Mouse (Mus musculus): ENCODE data around the gene Olfr1446. TPM values are rescaled to one million over a fixed set of nuclear protein-coding genes. Genes with fewer than 3 reads are reported as not detected.

Olfr1446 gene
- not detected for total RNA-seq (2021)
- long read RNA-seq, experiment 1: 0 reads
- long read RNA-seq, experiment 2: 0 reads

DNA sequence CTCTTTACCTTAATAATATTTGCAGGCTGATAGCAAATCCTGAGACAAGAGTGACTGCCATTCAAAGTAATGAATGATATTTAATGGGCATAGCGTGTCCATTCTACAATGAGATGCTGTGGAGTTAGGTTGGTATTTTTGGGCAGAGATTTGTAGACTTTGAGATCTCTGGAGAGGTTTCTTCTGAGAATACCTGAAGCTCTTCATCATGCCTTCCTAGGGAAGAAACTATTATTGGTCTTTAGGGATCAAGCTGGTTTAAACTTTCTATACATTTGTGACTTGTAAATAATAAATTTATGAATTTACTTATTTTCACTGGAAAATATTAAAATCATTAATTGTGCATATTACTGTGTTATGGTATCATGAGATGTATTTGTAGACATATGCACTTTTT lies at the start of gene Olfr1446:
Gene Olfr1446, minus strand, starts transcription at position 101 of the 400 bp plus-strand sequence.
- Histone ChIP-seq H3K4me3 (no peak within 1 kb of the TSS), H3K27ac (no peak within 1 kb of the TSS)
- no peak for DNase-seq (ENCODE audit: low spot score in 2 of 2)
- TF ChIP-seq CTCF (conservative IDR thresholded peaks at IDR 0.05): no peak

GRCm38 (mm10) chr19:12930540-12930939 lies 37.2 kb upstream of the Olfr1446 start, which contains the start of gene Olfr1449:
Gene Olfr1449 (plus strand): TSS chr19:12930840.
- no peak for DNase-seq (ENCODE audit: low spot score in 2 of 2)
- no peak for TF ChIP-seq CTCF (conservative IDR thresholded peaks at IDR 0.05)
- no peak within 1 kb of the TSS for H3K4me3 ChIP-seq
- H3K27ac ChIP-seq: no peak within 1 kb of the TSS

DNA sequence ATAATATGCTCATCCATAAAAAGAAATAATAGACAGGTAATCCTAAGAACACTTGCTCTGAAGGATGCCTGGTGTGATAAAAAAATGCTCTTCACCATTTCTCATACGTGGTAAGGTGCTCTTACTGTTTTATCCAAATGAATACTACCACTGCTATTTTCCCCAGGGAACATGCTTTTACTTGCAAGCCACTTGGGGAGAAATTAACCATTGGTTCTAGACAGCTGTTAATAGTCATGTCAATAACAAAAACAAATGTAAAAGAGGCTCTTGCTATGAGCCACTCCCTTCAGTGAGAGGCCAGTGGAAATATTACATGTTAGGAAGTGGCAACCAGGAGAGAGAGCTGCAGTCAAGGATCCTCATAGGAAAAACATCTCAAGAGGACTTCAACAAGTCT lies 31.0 kb upstream of the Olfr1446 start, which contains the start of gene Olfr1448:
Gene Olfr1448, minus strand, starts transcription at position 101 of the 400 bp plus-strand sequence.
- H3K4me3 ChIP-seq: no peak within 1 kb of the TSS
- no peak for DNase-seq (ENCODE audit: low spot score in 2 of 2)
- no peak within 1 kb of the TSS for H3K27ac ChIP-seq
- TF ChIP-seq CTCF (conservative IDR thresholded peaks at IDR 0.05): no peak

DNA sequence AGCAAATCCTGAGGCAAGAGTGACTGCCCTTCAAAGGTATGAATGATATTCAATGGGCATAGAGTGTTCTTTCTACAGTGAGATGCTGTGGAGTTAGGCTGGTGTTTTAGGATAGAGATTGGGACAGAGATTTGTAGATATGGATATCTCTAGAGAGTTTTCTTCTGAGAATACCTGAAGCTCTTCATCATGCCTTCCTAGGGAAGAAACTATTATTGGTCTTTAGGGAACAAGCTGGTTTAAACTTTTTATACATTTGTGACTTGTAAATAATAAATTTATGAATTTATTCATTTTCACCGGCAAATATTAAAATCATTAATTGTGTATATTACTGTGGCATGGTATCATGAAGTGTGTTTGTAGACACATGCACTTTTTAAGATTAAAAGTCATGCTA lies 10.3 kb upstream of the Olfr1446 start, which contains the start of gene Olfr1447:
Gene Olfr1447, minus strand, starts transcription at position 101 of the 400 bp plus-strand sequence.
- H3K27ac ChIP-seq: no peak within 1 kb of the TSS
- H3K4me3 ChIP-seq: no peak within 1 kb of the TSS
- no peak for DNase-seq (ENCODE audit: low spot score in 2 of 2)
- TF ChIP-seq CTCF (conservative IDR thresholded peaks at IDR 0.05): no peak

DNA sequence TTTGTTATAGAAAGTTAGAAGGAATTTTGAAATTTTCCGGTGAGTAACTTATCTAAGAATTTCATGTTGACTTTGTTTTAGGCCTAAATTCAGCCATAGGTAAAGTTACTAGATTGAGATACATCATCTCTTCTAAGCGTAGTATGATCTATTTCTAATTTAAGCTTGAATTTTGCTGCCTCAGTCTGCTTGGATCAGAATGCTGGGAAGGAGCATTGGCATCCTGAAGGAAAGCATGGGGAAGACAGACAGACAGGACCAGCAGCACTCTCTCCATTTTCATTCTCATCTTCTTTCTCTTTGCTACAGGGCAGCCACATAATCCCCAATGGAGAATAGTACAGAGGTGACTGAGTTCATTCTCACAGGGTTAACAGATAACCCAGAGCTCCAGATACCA lies 9.8 kb downstream of the Olfr1446 start, which contains the start of gene Olfr1445:
Gene Olfr1445, plus strand, starts transcription at position 301 of the 400 bp plus-strand sequence.
- no peak for TF ChIP-seq CTCF (conservative IDR thresholded peaks at IDR 0.05)
- Histone ChIP-seq H3K4me3 (no peak within 1 kb of the TSS), H3K27ac (no peak within 1 kb of the TSS)
- no peak for DNase-seq (ENCODE audit: low spot score in 2 of 2)

DNA sequence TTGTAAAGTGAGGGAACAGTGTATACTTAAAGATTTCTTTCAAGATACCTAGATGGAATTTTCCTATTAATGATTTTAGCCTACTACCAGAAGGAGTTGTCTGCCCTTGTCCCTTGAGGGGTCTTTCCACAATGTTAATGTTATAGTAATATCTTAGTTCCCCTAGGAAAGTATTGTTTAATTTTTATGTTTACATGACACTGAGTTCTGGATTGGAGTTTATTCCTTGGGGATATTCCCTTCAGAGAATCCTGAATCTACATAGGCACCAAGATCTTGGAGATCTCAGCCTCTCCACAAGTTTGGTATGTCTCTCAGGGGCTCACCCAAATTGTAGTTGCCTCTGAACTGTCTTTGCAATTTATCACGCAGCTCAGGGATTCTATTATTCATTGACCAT lies 36.3 kb downstream of the Olfr1446 start, which contains the start of gene Olfr1444:
Gene Olfr1444, plus strand, starts transcription at position 301 of the 400 bp plus-strand sequence.
- no peak within 1 kb of the TSS for H3K4me3 ChIP-seq
- no peak for TF ChIP-seq CTCF (conservative IDR thresholded peaks at IDR 0.05)
- DNase-seq (ENCODE audit: low spot score in 2 of 2): no peak
- H3K27ac ChIP-seq: no peak within 1 kb of the TSS

GRCm38 (mm10) chr19:12846382-12846781 lies 46.9 kb downstream of the Olfr1446 start, which contains the start of gene Gm5244:
Gene Gm5244 (plus strand): TSS chr19:12846682.
- DNase-seq (ENCODE audit: low spot score in 2 of 2): no peak
- no peak for TF ChIP-seq CTCF (conservative IDR thresholded peaks at IDR 0.05)
- Histone ChIP-seq H3K4me3 (no peak within 1 kb of the TSS), H3K27ac (no peak within 1 kb of the TSS)

GRCm38 (mm10) chr19:12838507-12838906 lies 54.8 kb downstream of the Olfr1446 start:
- no peak for DNase-seq (ENCODE audit: low spot score in 2 of 2)
- Histone ChIP-seq H3K4me3 (no peak overlapping the region), H3K27ac (no peak overlapping the region)
- no peak for TF ChIP-seq CTCF (conservative IDR thresholded peaks at IDR 0.05)

Other genes starting within 250 kb of the Olfr1446 start
- gene Olfr1442, start 223.1 kb downstream of the Olfr1446 start, total RNA-seq (2021): not detected
- not detected for gene Olfr1443, start 215.4 kb downstream of the Olfr1446 start, total RNA-seq (2021)
- gene Keg1, start 197.7 kb downstream of the Olfr1446 start, total RNA-seq (2021): not detected
- 1 to 10 TPM; 3.1 to 4.1 TPM for gene Cntf, start 127.9 kb downstream of the Olfr1446 start, total RNA-seq (2021)
- 10 to 100 TPM; 87.6 to 94.8 TPM for gene Zfp91, start 97.4 kb downstream of the Olfr1446 start, total RNA-seq (2021)
- 1 to 10 TPM; 1.1 to 1.3 TPM for gene Lpxn, start 97.3 kb downstream of the Olfr1446 start, total RNA-seq (2021)
- not detected for gene Gm5244, start 46.8 kb downstream of the Olfr1446 start, total RNA-seq (2021)
- gene Olfr1444, start 36.2 kb downstream of the Olfr1446 start, total RNA-seq (2021): not detected
- gene Olfr1445, start 9.7 kb downstream of the Olfr1446 start, total RNA-seq (2021): not detected
- not detected for gene Olfr1447, start 10.2 kb upstream of the Olfr1446 start, total RNA-seq (2021)
- gene Olfr1448, start 30.9 kb upstream of the Olfr1446 start, total RNA-seq (2021): not detected
- gene Olfr1449, start 37.3 kb upstream of the Olfr1446 start, total RNA-seq (2021): not detected
- not detected for gene Olfr1450, start 56.7 kb upstream of the Olfr1446 start, total RNA-seq (2021)
- gene Olfr1451, start 101.5 kb upstream of the Olfr1446 start, total RNA-seq (2021): not detected
- not detected for gene Olfr1453, start 134.8 kb upstream of the Olfr1446 start, total RNA-seq (2021)
- gene Olfr1454, start 167.1 kb upstream of the Olfr1446 start, total RNA-seq (2021): not detected
- not detected for gene Olfr1457, start 204.4 kb upstream of the Olfr1446 start, total RNA-seq (2021)
- gene Olfr1458, start 213.3 kb upstream of the Olfr1446 start, total RNA-seq (2021): not detected